Mouse (Mus musculus) large intestine, adult 2 months (tissue): ENCODE measurements around the gene Prkg1. TPM values are rescaled to one million over a fixed set of nuclear protein-coding genes. Genes with fewer than 3 reads are reported as not detected.

ENCODE experiments used
- DNase-seq: peaks from one replicate; pipeline ENCODE4 v3.0.0-alpha.2; 2012; ENCODE audit warnings: low read depth, low spot score
- WGBS: fragments of 180-500 bp; shearing (Covaris S2); methylation state at CpG from one replicate; pipeline ENCODE4 v1.1.7; 2018; 5-methylcytosine and 5-hydroxymethylcytosine counted together
- polyA plus RNA-seq: library from polyadenylated mRNA; depleted of rRNA; stranded (reverse); fragments of >200 nt; gene quantifications from 2 replicates; pipeline ENCODE4 v1.2.3, GENCODE M21; 2012

Prkg1 gene
- polyA plus RNA-seq, 1 experiment = 0.86 TPM

- WGBS = 70% methylated on average over 6 of the region's 6 CpGs
- no peak for DNase-seq
These were observed 660.1 kb downstream of the Prkg1 start for GRCm38 (mm10) chr19:31104764-31105163.

- DNase-seq = no peak
- 79% methylated on average over 3 of the region's 3 CpGs for WGBS
These were observed 665.5 kb downstream of the Prkg1 start for GRCm38 (mm10) chr19:31099369-31099768.

DNA sequence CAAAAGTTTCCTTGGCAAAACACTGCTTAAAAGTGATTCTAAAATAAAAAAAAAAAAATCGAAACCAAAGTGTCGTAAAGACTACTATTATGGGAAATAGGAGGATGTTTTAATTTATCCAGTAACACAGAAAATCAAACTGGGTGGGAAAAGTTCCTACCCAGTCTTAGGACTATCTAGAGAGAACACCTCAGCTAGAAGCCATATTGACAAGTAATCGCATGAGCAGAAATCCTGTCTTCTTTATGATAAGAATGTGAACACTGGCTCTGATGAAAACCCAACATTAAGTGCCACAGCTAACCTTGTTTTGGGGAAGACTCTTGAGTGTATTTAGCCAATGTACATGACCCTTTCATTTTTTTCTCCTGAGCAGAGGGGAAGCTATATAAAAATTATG is 667.0 kb downstream of the Prkg1 start:
- DNase-seq = no peak
- WGBS = 76% methylated on average over 3 of the region's 3 CpGs

DNA sequence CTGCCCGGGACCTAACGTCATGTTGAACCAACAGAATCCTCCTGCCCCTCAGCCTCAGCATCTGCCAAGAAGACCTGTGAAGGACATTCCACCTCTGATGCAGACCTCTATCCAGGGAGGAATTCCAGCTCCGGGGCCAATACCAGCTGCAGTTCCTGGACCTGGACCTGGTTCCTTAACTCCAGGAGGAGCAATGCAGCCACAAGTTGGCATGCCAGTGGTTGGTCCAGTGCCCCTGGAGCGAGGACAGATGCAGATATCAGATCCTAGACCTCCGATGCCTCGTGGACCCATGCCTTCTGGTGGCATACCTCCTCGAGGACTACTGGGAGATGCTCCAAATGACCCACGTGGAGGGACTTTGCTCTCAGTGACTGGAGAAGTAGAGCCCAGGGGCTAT is 681.1 kb downstream of the Prkg1 start:
- WGBS = 96% methylated on average over 8 of the region's 8 CpGs
- DNase-seq = no peak

GRCm38 (mm10) chr19:31082662-31083429 is 682.0 kb downstream of the Prkg1 start, which contains the start of gene Cstf2t:
TSS of gene Cstf2t (plus strand) at chr19:31082837.
- WGBS = 4% methylated on average over 56 of the region's 56 CpGs
- peak; percentile 89 for DNase-seq

DNA sequence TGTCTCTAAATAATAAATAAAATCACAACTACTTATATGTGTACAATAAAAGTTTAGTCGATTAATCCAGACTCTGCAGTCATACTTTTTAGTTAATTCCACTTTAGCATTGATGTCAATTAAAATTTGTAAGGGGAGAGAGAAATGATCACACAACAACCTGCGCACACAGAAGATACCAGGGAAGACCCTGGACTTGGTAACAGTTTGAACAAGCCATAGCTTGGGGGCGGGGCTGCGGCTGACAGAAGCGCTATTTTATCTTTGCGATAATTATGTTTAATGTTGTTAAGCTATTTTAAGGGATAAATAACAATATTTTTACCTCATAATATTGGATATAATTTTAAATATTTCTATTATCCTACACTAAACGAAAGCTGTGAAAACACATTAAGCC is 682.6 kb downstream of the Prkg1 start:
- DNase-seq = no peak
- 15% methylated on average over 7 of the region's 7 CpGs for WGBS

- WGBS = 67% methylated on average over 3 of the region's 3 CpGs
- no peak for DNase-seq
These were observed 686.6 kb downstream of the Prkg1 start for GRCm38 (mm10) chr19:31078241-31078640.

- DNase-seq = no peak
- 94% methylated on average over 4 of the region's 4 CpGs for WGBS
These were observed 688.7 kb downstream of the Prkg1 start for GRCm38 (mm10) chr19:31076106-31076505.

DNA sequence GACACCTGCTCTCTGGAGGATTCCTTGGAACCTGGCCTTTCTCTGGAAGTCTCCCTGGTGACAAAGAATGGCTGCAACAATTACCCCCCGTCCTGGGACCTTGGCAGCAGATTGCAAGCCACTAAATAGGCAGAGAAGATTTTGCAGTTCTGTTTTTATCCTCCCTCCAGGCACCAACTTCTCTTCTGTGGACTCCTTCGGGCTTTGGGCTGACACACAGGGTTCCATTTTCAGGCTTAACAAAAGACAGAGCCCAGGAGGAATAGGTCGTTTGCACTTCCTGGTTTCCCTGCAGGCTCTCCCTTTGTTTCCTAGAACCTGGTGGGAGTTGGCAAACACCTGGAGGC is 690.1 kb downstream of the Prkg1 start:
- 13% methylated on average over 3 of the region's 3 CpGs for WGBS
- no peak for DNase-seq

GRCm38 (mm10) chr19:31073959-31074716 is 690.7 kb downstream of the Prkg1 start:
- 66% methylated on average over 24 of the region's 24 CpGs for WGBS

GRCm38 (mm10) chr19:31065206-31065781 is 699.5 kb downstream of the Prkg1 start:
- 62% methylated on average over 11 of the region's 11 CpGs for WGBS
- DNase-seq = no peak

More at GRCm38 (mm10) chr19:31073959-31074716, 690.7 kb downstream of the Prkg1 start:
- DNase-seq = no peak

DNA sequence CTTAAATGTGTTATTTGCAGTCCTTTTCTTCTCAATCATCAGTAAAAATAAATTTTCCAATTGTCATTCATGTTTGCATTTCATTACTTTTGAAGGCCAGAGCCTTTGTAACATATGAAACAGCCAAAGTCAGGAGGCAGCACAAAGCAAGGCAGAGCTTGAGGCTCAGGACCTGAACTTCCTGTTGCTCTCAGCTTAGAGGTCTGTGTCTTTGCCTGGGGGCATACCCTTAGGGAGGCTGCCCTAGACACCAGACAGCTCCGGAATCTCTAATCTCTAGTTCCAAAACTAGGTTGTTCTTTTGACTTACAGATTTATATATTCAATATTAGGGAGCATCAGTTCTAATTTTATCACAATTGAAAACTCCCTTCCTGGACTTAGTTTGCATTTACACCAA is 700.1 kb downstream of the Prkg1 start:
- WGBS = 60% methylated on average over 1 of the region's 1 CpGs
- DNase-seq = no peak

GRCm38 (mm10) chr19:31046601-31047000 is 718.2 kb downstream of the Prkg1 start:
- DNase-seq = no peak
- WGBS = 97% methylated on average over 4 of the region's 4 CpGs

- WGBS = 80% methylated on average over 2 of the region's 2 CpGs
- DNase-seq = no peak
These were observed 723.6 kb downstream of the Prkg1 start for GRCm38 (mm10) chr19:31040948-31041847.

DNA sequence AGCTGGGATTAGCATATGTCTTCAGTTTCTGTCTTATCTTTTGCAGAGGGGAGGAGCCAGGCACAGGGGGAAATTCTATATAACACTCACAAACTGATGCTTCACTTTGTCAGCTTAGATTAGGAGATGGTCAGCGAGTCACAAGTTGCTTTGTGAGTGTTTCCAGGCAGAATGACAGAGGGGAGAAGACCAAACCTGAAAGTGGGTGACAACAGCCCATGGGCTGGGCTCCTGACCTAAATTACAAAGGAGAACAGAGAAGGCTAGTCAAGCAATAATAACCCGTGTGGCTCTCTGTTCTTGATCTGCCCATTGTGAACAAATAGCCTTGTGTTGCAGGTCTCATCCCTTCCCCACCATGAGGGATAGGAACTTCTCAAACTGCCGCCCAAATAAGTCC is 725.9 kb downstream of the Prkg1 start:
- no peak for DNase-seq
- 78% methylated on average over 3 of the region's 3 CpGs for WGBS

GRCm38 (mm10) chr19:31031596-31031995 is 733.2 kb downstream of the Prkg1 start:
- no peak for DNase-seq
- WGBS = 88% methylated on average over 6 of the region's 6 CpGs

DNA sequence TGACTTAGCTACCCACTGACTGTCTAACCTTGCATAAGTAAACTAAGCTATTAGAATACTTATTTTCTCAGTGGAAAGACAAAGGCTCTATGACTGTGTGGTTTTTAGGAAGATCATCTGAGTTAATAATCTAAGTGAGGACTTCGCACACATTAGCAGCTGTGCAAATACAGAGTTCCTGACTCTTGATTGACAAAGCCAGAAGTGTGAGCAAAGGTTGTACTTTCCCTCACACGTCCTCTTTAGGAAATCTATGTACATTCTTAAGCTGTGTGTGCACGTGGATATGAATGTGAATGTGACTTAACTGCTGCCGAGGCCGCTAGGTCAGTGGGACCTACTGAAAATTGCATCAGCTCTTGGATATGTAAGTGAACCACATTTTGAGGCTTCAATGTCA is 738.0 kb downstream of the Prkg1 start:
- DNase-seq = no peak
- 48% methylated on average over 5 of the region's 5 CpGs for WGBS

GRCm38 (mm10) chr19:31011528-31012133 is 753.2 kb downstream of the Prkg1 start:
- WGBS = 82% methylated on average over 3 of the region's 3 CpGs
- no peak for DNase-seq

GRCm38 (mm10) chr19:30998572-30998971 is 766.3 kb downstream of the Prkg1 start:
- DNase-seq = no peak
- 89% methylated on average over 2 of the region's 2 CpGs for WGBS
